Mouse (Mus musculus): ENCODE measurements around the gene Hoxc11.

Hoxc11 gene

GRCm38 (mm10) chr15:102954192-102955006 lies at the start of gene Hoxc11:
Gene Hoxc11, plus strand, starts transcription at chr15:102954427.
- no peak for DNase-seq (ENCODE audit: low read depth, low spot score)

- no peak for DNase-seq (ENCODE audit: low read depth, low spot score)
Measured at GRCm38 (mm10) chr15:102904946-102905345, 49.3 kb upstream of the Hoxc11 start.

- no peak for DNase-seq (ENCODE audit: low read depth, low spot score)
Measured at GRCm38 (mm10) chr15:102909536-102909935, 44.7 kb upstream of the Hoxc11 start.

GRCm38 (mm10) chr15:102910038-102910437 lies 44.2 kb upstream of the Hoxc11 start:
- no peak for DNase-seq (ENCODE audit: low read depth, low spot score)

- no peak for DNase-seq (ENCODE audit: low read depth, low spot score)
Measured at GRCm38 (mm10) chr15:102910496-102911095, 43.6 kb upstream of the Hoxc11 start.

GRCm38 (mm10) chr15:102913038-102913585 lies 41.1 kb upstream of the Hoxc11 start:
- DNase-seq (ENCODE audit: low read depth, low spot score) = no peak

- no peak for DNase-seq (ENCODE audit: low read depth, low spot score)
Measured at GRCm38 (mm10) chr15:102917972-102918572, 36.2 kb upstream of the Hoxc11 start.

GRCm38 (mm10) chr15:102918611-102919265 lies 35.5 kb upstream of the Hoxc11 start:
- DNase-seq (ENCODE audit: low read depth, low spot score) = no peak

GRCm38 (mm10) chr15:102919336-102920180 lies 34.7 kb upstream of the Hoxc11 start:
- DNase-seq (ENCODE audit: low read depth, low spot score) = no peak

GRCm38 (mm10) chr15:102920619-102921018 lies 33.6 kb upstream of the Hoxc11 start:
- DNase-seq (ENCODE audit: low read depth, low spot score) = no peak

GRCm38 (mm10) chr15:102921053-102922011 lies 32.9 kb upstream of the Hoxc11 start, which contains the start of gene Hoxc13:
Gene Hoxc13, plus strand, starts transcription at chr15:102921103.
- no peak for DNase-seq (ENCODE audit: low read depth, low spot score)

- no peak for DNase-seq (ENCODE audit: low read depth, low spot score)
Measured at GRCm38 (mm10) chr15:102922012-102922362, 32.2 kb upstream of the Hoxc11 start.

- no peak for DNase-seq (ENCODE audit: low read depth, low spot score)
Measured at GRCm38 (mm10) chr15:102922636-102923500, 31.4 kb upstream of the Hoxc11 start.

- DNase-seq (ENCODE audit: low read depth, low spot score) = no peak
Measured at GRCm38 (mm10) chr15:102927032-102927645, 27.1 kb upstream of the Hoxc11 start.

- no peak for DNase-seq (ENCODE audit: low read depth, low spot score)
Measured at GRCm38 (mm10) chr15:102931706-102932358, 22.4 kb upstream of the Hoxc11 start.

GRCm38 (mm10) chr15:102934438-102934837 lies 19.8 kb upstream of the Hoxc11 start:
- DNase-seq (ENCODE audit: low read depth, low spot score) = no peak

- no peak for DNase-seq (ENCODE audit: low read depth, low spot score)
Measured at GRCm38 (mm10) chr15:102934897-102935296, 19.3 kb upstream of the Hoxc11 start.

Data from telencephalon, adult 2 months (tissue).